Mouse (Mus musculus) E14TG2a.4 (cell line): ENCODE measurements at regions not wholly inside any gene's neighbourhood (a gene's known extent, or its start where the extent isn't known, plus 50 kb on each side); places are given as distances from the start of the nearest gene placed in this dataset.

Source experiments
- CTCF ChIP-seq: conservative IDR thresholded peaks from 2 replicates; pipeline ENCODE4 v1.5.1; 2014; ENCODE audit warnings: low read length
- NANOG ChIP-seq: IDR thresholded peaks from 2 replicates; pipeline ENCODE4 v1.6.1; 2014; ENCODE audit warnings: borderline replicate concordance, low read length, mixed read lengths

- TF ChIP-seq CTCF (no peak), NANOG (no peak)
Observed at GRCm38 (mm10) chr7:145123996-145124601, 83.8 kb downstream of the 1810010D01Rik start.
